Mouse (Mus musculus): ENCODE measurements around the gene Dact1. TPM values are rescaled to one million over a fixed set of nuclear protein-coding genes. Genes with fewer than 3 reads are reported as not detected.

Dact1 gene
- 19.3 and 22.7 TPM in 2 replicates for total RNA-seq (2021)
- long read RNA-seq, experiment 1, transcript Dact1-202 (4 exons, 2,448 nt): minor isoform, 5 of 29 reads
- long read RNA-seq, experiment 1, transcript Dact1-201 (4 exons, 3,650 nt): major isoform, 19 of 29 reads
- long read RNA-seq, experiment 1, partial matches to known transcripts: 0 of 29 reads
- long read RNA-seq, experiment 1, other reads (novel, unspliced or antisense): 5 of 29 reads
- long read RNA-seq, experiment 2, transcript Dact1-201 (4 exons, 3,650 nt): major isoform, 14 of 15 reads
- long read RNA-seq, experiment 2, partial matches to known transcripts: 0 of 15 reads
- long read RNA-seq, experiment 2, other reads (novel, unspliced or antisense): 0 of 15 reads

DNA sequence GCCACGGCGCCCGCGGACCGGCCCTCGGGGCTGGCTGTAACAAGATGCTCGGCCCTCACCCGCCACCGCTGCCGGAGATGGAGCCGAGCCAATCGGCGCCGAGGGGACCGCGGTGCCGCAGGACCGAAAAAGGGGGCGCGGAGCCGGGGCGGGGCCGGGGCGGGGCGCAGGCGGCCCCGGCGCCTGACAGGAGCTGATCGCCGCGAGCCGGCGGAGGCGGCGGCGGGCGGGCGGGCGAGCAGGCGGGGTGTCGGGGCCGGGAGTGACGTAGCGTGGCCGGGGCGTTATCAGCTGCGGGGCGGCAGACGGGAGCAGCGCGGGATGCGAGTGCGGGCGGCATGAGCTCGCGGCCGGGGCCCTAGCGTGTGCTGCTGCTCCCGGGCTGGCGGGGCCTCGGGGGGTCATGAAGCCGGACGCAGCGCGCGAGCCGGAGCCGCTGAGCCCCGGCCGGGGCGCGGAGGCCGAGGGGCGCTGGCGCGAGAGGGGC is at the start of gene Dact1:
Gene Dact1, plus strand, starts transcription at position 304 of the 487 bp plus-strand sequence.
- peak; percentile 87 for DNase-seq

DNA sequence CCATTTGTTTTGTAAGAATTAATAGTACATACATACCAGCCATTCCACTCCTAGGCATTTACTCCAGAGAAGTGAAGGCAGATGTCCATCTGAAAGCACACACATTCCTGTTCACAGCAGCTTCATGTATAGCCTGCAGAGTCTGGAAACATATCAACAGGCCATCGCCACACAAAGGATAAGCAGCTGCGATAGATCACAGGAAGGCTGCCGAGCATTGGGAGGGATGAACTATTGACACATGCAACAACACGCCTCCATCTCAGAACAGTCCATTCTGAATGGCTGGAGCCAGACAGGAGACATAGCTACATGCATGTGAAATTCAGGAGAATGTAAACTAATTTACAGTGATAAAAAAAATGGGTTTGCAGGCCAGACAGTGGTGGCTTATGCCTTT is 45.5 kb upstream of the Dact1 start:
- DNase-seq: no peak

DNA sequence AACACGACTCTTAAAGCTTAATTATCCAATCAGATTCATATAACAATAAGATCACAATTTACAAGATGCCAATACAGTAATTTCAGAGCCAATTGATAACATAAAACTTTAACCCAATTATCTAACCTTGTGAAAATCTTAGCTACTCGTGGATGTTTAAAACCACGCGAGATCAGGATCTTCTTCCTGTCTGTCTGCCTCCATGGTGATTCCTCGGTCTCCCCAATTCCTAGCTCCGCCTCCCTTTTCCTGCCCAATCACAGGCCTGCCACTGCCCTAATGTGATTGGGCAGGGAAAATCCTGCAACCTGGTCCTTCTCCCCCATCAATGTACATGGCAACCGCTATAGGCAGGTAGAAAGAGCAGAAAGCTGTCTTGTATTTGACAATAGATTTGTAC is 40.3 kb upstream of the Dact1 start:
- DNase-seq: no peak

DNA sequence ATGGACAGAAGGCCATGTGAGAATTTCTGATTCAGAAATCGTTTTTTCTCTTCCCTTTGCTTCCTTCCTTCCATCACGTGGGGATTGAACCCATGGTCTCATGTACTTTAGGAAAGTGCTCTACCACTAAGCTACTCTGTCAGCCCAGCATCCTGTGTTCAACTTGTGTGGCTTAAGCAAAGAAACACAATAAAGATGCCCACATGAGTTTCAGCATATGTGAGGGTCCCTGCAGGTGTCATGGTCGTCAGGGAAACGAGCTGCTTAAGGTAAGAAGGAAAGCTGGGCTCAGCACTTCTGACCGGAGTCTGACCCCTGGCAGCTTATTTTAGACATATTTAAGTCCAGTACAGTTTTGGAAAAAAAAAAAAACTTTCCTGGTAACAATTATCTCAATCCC is 38.6 kb upstream of the Dact1 start:
- no peak for DNase-seq

DNA sequence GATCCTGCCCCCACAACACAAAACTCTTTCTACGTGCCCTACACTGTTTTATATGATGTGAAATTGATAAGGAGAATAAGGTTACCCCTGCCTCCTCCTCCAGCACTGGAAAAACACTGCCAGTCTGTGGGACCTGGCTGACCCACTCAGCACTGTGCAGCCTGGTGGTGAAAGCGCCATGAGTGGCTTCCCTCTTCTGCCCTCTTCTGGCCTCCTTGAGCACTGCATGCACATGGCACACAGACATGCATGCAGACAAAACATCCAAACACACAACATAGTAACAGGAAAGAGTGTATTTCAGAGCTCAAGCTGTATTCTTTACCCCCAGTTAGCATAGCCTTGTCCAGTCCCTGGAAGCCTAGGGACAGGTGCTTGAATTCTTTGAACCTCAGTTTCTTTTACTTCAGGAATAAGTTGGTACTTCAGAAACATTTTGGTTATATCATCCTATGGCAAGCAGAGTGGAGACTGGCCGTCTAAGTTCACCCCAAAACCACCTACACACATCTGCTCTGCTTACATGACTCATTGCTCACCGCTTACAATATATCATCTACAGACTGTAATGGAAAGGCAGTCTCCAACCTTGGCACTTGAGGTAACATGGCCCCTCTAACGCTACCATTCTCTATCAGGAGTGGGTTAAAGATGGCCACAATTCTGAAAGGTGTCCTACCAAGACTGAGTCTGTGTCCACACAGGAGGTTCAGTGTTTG is 35.0 kb upstream of the Dact1 start:
- DNase-seq: peak; percentile 27

DNA sequence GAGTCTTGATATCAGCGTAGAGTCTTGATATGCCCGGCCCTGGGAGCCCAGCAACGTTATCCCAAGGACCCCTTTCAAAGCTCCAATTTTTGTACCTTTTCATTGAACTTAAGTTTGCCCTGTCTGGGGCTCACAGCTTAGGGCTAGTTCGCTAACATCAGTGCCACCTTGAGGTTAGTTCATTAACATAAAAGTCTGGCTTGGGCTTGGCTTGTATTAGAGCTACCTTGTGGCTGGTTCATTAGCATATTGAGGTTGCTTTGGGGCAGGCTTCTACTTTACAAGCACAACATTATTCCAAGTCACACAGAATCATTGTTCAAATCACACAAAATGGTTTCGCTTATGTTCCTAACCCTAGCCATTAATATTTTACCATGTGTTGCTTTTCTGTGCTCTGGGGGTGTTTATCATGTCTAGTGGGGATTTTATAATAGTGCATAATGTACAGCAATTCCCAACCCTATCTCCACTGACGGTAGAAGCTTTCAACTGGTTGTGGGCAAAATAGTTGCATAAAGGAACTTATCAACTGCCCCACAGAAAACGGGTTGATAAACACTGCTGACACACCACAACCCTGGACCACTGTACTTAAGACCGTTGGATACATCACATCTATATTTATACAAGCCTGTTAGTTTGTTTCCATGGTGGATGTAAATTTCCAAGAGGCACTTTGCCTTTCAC is 33.6 kb upstream of the Dact1 start:
- no peak for DNase-seq

DNA sequence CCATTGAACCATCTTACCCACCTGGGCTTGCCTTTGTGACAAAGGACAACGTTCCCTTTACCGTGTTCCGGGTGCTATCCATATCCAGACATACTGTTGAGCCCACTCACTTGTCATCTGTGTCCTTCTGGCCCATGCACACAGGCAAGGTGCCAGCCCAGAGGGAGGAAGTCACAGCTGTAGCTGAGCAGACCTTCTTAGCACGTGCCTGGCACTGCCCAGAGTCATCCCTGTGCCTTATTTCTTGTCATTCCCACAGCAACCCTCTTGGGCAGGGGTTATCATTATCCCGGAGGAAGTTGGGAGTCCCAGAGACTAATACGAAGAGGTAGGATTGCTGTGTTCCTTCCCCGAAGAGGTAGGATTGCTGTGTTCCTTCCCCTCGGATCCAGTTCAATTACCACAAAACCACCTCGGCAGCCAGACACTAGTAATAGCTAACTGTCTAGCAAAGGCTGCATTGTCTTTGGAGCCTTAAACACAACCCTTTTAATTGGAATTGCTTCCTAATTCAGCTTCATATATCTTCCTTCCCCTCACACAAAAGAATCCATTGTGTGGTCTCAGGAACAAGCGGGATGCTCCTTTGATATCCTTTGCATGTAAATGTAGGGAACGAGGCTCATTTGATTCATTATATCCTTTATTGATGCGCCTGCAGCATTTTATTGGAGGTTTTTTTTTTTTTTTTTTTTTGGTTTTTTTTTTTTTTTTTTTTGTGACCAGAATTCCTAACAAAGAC is 30.0 kb upstream of the Dact1 start:
- DNase-seq: peak; percentile 10

DNA sequence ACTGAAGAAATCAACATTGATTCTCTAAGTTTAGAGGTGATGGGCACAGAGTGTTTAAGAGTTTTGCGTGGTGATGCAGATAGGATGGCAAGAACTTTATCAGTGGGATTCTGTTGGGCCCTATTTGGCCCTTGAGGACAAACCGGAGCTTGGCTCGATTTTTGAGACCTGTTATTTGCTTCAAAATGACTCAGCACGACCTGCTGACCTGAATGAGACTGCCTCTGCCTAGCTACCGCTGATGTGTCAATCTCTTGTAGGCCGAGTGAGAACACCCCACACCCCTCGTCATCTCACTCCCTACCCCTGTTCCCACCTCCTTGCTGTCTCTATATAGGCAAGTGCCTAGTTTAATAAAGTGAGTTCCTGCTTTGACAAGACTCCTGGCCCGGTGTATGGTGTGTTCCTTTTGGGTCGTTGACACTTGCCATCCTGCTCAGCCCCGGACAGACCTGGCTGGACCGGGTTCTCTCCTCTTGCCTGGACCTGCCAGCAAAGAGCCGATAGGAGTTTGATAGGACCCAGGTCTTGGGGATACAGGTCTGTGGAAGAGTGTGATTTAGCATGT is 28.4 kb upstream of the Dact1 start:
- no peak for DNase-seq

DNA sequence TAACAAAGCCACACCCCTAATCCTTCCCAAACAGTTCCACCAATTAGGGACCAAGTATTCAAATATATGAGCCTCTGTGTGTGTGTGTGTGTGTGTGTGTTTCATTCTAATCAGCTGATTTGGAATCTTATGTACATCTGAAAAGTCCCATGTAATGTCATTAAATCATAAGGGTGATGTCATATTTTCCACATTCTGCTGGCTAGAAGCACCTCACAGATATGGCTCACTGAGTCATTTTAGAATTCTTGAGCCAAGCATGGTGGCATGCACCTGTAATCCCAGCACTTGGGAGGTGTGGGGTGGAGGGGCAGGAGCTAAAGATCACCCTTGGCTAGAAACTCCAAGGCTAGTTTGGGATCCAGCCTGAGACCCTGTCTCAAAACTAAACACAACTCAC is 24.3 kb upstream of the Dact1 start:
- DNase-seq: no peak

DNA sequence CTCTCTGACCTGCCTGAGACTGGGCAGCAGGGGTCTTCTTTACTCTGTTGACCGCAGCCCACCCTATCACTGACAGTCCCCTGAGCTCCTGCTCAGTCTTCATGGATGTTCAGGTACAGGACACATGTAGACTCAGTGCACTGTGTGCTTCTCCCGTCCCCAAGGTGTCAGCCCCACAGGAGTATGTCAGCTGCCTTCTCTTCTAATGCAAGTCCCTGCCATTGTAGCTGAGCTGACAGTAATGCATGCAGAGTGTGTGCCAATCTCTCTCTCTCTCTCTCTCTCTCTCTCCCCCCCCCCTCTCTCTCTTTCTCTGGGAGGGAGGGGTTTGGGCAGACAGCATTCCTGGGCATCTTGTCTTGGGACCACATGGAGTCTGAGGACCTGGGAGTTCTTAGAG is 19.2 kb upstream of the Dact1 start:
- no peak for DNase-seq

DNA sequence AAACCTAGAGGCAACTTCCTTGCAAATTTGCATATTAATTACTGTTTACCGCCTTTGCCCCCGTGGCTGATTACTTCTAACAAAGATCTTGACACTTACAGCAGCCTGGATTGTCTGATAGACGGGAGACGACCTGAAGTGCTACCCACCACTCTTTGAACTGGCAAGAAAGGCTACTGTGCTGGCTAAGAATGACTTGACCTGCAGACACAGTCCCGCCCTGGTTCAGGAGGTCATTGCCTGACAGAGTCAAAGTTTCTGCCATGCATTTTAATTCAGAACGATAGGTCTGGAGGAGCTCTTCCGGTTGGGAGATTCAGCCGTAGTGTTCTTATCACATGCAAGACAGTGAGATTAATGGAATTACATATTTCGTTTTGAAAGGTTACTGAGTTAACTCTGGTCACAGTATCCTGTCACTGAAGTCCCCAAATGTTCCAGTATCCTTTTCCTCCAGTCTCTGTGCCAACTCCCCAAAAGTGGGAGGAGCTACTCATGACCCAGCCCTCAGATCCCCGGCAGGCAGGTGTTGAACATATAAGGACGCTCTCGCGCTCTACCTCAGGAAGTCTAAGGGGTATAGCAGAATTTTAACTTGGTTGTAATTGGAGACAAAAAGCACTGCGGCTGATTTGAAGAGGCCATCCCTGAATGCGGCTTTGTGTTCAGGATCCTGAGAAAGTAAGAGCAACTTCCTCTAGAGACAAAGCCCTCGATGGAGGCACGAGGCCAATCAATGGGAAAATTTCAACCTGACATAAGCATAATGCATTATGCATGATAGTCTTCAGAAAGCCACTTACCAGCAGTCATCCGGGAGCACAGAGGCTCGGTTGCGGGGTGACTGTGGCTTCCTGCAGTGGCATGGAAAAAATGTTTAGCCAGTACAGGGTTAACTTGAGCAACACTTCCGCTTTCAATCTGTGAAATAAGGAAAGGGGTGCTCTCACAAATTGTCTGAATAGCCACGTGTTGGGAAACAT is 15.4 kb upstream of the Dact1 start:
- no peak for DNase-seq

DNA sequence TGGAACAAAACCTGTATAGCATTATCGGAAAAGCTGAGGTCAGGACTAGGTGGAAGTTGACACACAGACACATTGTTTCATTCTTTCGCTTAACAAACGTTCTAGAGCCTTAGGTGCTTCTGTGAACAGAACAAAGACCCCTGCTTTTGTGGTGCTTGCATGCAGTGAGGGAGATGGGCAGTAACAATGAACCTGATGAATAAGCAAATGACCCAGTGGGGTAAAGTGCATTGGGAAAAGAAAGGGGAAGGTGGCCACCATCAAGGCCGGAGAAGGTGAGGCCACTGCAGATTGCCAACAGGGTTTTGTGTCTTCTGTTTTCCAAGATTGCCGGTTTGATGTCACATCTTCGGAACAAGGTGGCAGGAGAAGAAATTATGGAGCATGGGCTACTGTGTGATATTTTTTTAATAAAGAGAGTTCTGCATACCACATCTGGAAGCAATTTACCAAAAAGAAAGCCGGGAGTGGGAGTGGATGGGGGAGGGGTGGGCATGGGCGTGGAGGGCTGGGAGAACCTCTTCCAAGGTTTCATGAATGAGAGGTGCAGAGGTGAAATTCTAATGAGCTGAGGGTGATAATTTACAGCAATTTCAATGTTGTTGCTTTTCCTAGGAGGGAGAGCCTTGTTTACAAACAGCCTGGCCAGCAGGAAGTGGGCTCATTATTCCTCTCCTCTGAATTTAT is 12.7 kb upstream of the Dact1 start:
- DNase-seq: no peak

DNA sequence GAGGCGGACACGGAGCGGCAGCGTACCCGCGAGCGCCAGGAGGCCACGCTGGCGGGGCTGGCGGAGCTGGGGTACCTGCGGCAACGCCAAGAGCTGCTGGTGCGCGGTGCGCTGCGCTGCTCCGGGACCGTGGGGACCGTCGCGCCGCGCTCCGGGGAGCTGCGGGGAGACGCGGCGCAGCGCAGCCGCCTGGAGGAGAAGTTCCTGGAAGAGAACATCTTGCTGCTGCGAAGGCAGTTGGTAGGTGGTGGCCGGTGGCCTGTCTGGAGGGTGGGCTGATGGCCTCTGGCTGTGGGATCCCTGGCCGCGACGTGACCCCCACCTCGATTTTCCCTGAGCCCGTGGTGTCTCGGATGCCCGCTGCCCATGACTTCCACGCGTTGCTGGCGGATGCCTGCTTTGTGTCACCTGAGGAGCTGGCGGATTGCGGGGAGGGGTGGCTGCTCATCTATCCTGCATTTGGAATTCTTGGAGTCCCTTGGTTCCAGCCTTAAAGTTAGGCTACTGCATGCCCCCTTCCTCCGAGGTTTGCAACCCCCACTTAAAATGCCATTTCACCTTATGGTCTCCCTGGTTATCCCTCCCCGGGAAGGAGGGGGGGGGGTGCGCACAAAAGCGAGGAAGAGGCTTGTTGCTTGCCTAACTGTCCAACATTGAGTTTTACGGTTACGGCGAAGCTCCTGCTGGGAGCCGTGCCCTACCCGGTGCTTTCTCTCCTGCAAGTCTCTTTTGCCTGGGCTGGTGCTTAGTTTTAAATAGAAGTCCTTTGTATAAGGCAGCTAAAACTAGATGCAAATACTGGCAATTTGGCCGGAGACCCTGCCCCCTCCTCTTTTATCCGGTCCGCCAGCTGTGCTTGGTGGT is 616 bp downstream of the Dact1 start:
- peak; percentile 43 for DNase-seq

DNA sequence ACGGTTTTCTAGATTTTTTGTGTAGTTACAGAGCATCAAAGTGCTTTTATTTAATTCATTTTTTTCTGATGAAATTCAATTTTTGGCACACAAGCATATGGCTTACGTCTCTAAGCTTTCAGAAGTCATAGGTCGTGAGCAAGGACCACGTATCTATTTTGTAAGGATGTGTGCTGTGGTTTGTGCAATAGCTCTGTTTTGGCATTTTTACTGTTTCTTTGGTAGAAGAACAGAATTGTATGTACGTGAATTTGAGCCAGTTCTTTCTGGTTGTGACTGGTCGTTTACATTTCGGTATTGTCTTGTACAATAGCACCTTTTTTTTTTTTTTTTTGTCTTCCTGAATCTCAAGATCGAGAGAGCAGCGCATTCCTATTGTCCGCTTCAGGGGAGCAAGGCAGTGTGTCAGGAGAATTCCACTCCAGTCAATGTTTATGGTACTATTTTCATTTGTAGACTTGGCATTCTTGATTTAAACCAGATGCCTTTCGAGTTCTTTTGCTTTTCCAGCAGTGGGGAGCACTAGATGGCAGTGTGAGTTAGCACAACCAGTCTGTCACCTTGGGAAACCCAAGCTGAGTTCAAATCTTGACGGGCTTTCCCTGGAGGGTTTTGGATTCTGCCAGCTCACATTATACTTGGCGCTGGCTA is 1.7 kb downstream of the Dact1 start:
- peak; percentile 73 for DNase-seq

DNA sequence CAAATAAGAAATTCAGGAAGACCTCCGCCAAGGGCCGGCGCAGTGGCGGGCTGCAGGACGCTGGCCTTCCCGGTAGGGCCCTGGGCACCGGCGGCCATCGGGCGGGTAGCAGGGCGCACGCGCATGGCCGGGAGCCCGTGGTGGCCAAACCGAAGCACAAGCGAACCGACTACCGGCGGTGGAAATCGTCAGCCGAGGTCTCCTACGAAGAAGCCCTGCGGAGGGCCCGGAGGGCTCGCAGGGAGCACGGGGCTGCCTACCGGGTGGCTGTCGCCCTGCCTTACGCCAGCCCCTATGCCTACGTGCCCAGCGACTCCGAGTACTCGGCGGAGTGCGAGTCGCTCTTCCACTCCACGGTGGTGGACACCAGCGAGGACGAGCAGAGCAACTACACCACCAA is 8.6 kb downstream of the Dact1 start:
- DNase-seq: no peak

DNA sequence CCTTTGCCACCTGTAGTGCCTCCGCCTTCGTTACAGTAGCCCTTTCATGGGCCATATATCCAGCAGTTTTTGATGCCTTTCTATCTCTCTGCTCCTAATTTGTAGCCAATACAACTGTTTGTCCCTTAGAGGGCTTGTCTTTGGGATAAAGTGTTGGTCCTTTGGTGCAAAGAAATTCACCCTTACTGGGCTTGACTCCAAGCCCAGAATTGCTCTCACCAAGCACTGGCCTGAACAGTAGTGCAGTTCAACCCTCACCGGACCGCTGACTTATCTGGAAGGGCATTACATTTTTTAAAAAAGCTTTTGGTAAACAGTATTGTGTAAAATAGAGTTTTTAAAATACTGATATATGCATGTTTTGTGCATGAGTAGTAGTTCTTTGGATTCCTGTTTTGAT is 9.9 kb downstream of the Dact1 start:
- DNase-seq: no peak

DNA sequence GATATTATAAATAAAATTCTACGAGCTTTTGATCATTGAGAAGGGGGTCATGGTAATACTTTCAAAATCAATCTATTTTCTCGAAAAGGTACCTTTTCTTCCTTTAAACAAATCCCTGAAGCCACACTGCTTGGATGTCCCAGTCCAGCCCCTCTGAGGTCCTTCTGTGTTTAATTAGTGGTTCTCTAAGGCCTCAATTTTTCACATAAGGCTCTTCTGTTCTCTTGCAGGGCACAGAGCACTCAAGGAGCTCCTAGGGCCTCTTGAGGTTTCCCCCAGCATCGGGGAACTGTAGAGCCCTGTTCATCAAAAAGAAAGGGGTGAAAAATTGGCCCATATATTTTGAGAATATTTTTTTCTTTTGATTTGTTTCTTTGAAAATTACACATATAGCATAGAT is 23.0 kb downstream of the Dact1 start:
- no peak for DNase-seq

DNA sequence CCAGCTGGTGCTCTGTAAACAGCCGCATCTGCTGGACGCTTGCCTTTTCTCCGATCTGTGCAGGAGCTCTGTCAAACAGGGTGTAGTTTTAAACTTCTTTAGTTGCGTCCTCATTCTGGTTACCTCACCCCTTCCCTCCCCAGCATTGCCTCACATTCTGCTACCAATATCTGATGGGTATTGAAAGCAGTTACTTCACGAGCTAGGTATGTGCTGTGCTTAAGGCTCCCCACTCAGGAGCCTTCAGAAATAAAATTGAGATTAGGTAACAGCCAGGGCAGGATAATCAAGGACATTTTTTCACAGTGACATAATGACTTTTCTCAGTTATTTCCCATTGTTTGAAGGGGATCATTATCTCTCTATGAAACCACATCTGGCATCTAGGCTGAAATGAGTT is 23.9 kb downstream of the Dact1 start:
- no peak for DNase-seq
